In genomic region chr7:46096136-46096535, GRCm38 (mm10) we compare ENCODE assay signal across 10 mouse cellular contexts. TPM values are rescaled to one million over a fixed set of nuclear protein-coding genes. Genes with fewer than 3 reads are reported as not detected.
DNase-seq lines count a peak whose midpoint lies in the region; ATAC-seq and TF ChIP-seq lines count a peak whose summit lies in the region.
"Had no signal": no experiment of that assay in that cellular context is flagged by ENCODE, and none has a peak within 500 bp of the region (broad histone marks: within the 10 kb centered on the region; RNA-seq: fewer than 3 reads in every experiment).

No protein-coding gene starts in this region.

- no peaks in the 10 kb centered on the region for H3K9me3 ChIP-seq in forebrain, embryonic 16.5 days (ENCODE audit: control insufficient read depth, low read length)
- no peaks in the 10 kb centered on the region for H3K9me3 ChIP-seq in midbrain, embryonic 16.5 days (replicated peaks; ENCODE audit: control insufficient read depth, low read length, poor library complexity, severe bottlenecking)
- H3K9me3 ChIP-seq: embryonic facial prominence, embryonic 13.5 days; neural tube, embryonic 12.5 days had no signal

- no peak overlapping the region for H3K9ac ChIP-seq in forebrain, embryonic 16.5 days (replicated peaks; ENCODE audit: low read depth, low read length)
- no peak overlapping the region for H3K9ac ChIP-seq in midbrain, embryonic 16.5 days (ENCODE audit: low read depth, low read length)
- H3K9ac ChIP-seq: embryonic facial prominence, embryonic 13.5 days; neural tube, embryonic 12.5 days had no signal

- peak; percentile 77; the same call in 1 of the 2 replicates for TF ChIP-seq CTCF in spleen, adult 2 months (IDR thresholded peaks at IDR 0.05; ENCODE audit: extremely low read depth, insufficient read depth, insufficient read length, insufficient replicate concordance)

- peaks cover 4% of the 10 kb centered on the region; the same call in 1 of the 2 replicates for H3K4me1 ChIP-seq in spleen, adult 2 months (ENCODE audit: control insufficient read depth, insufficient read depth, insufficient read length)
- peaks cover 38% of the 10 kb centered on the region for H3K4me1 ChIP-seq in forebrain, embryonic 16.5 days (replicated peaks; ENCODE audit: control insufficient read depth, insufficient read depth, low read length)
- peaks cover 10% of the 10 kb centered on the region for H3K4me1 ChIP-seq in midbrain, embryonic 16.5 days (ENCODE audit: control insufficient read depth, insufficient read depth, low read length)
- H3K4me1 ChIP-seq: neural tube, embryonic 12.5 days had no signal

- peak; percentile 49 for ATAC-seq in forebrain, embryonic 16.5 days
- peak; percentile 49 to 63 for ATAC-seq in hematopoietic stem cell, adult 5-6 weeks (replicated peaks in 1 of 2; ENCODE audit: insufficient read depth in 1 of 2, low FRiP score in 2 of 2, low TSS enrichment in 1 of 2, low read depth in 1 of 2, poor library complexity in 2 of 2, severe bottlenecking in 2 of 2)
- ATAC-seq in midbrain, embryonic 16.5 days = peak; percentile 41; the same call in 1 of the 2 replicates

- no peaks in the 10 kb centered on the region for H3K36me3 ChIP-seq in spleen, adult 2 months (ENCODE audit: control insufficient read depth, insufficient read depth, low read length)
- H3K36me3 ChIP-seq in forebrain, embryonic 16.5 days (ENCODE audit: control insufficient read depth, insufficient read depth) = no peaks in the 10 kb centered on the region
- H3K36me3 ChIP-seq in midbrain, embryonic 16.5 days (ENCODE audit: control insufficient read depth, insufficient read depth, low read length) = no peaks in the 10 kb centered on the region
- no peaks in the 10 kb centered on the region for H3K36me3 ChIP-seq in splenic B cell, adult 2 months (ENCODE audit: control insufficient read depth, insufficient read depth, low read length, poor library complexity, severe bottlenecking)
- H3K36me3 ChIP-seq: embryonic facial prominence, embryonic 13.5 days; neural tube, embryonic 12.5 days had no signal

- DNase-seq in spleen, adult 2 months (ENCODE audit: low read depth in 1 of 2, low spot score in 2 of 2) = peak; percentile 12 to 44
- no peak for DNase-seq in spleen, adult 12 weeks (ENCODE audit: low spot score)
- DNase-seq in cerebellum, adult 11-12 months = peak; percentile 64
- DNase-seq in left cerebral cortex, postnatal 10 days (ENCODE audit: extremely low spot score in 1 of 2, low spot score in 2 of 2) = peak; percentile 50 to 61
- peak; percentile 72 for DNase-seq in splenic B cell, adult 2 months (ENCODE audit: low read depth, low spot score)

- H3K27me3 ChIP-seq in spleen, adult 2 months (ENCODE audit: control insufficient read depth, insufficient read depth, low read length) = peaks cover 7% of the 10 kb centered on the region
- H3K27me3 ChIP-seq in forebrain, embryonic 16.5 days (replicated peaks; ENCODE audit: control insufficient read depth, insufficient read depth, low read length) = no peaks in the 10 kb centered on the region; the same call in 1 of the 2 replicates
- H3K27me3 ChIP-seq in midbrain, embryonic 16.5 days (ENCODE audit: control insufficient read depth, insufficient read depth, low read depth, low read length) = peaks cover 11% of the 10 kb centered on the region
- no peaks in the 10 kb centered on the region for H3K27me3 ChIP-seq in splenic B cell, adult 2 months (ENCODE audit: control insufficient read depth, insufficient read depth, low read length, poor library complexity, severe bottlenecking)

- H3K4me3 ChIP-seq in spleen, adult 2 months (ENCODE audit: extremely low read depth, insufficient read depth, insufficient read length) = no peak overlapping the region
- no peak overlapping the region for H3K4me3 ChIP-seq in forebrain, embryonic 16.5 days (replicated peaks; ENCODE audit: low read length)
- H3K4me3 ChIP-seq in midbrain, embryonic 16.5 days (ENCODE audit: low read depth, low read length) = no peak overlapping the region
- H3K4me3 ChIP-seq: embryonic facial prominence, embryonic 13.5 days; neural tube, embryonic 12.5 days had no signal

- intact Hi-C loops in left cerebral cortex, postnatal 10 days (cut with DNase I) = loop anchor here (2.0 to 10.0 kb wide), 3 partner anchors 85 to 509 kb away; partner anchors contain the start of gene Abcc8

- TF ChIP-seq POLR2A in spleen, adult 2 months (IDR thresholded peaks at IDR 0.05; ENCODE audit: low read depth, low read length) = no peak

- H3K27ac ChIP-seq in spleen, adult 2 months (ENCODE audit: insufficient read depth, low read length) = no peak overlapping the region
- H3K27ac ChIP-seq in forebrain, embryonic 16.5 days (ENCODE audit: low read length) = no peak overlapping the region
- H3K27ac ChIP-seq in midbrain, embryonic 16.5 days (ENCODE audit: low read length) = no peak overlapping the region
- H3K27ac ChIP-seq: embryonic facial prominence, embryonic 13.5 days; neural tube, embryonic 12.5 days had no signal

- H3K4me2 ChIP-seq in forebrain, embryonic 16.5 days (ENCODE audit: low read length) = no peak overlapping the region
- H3K4me2 ChIP-seq in midbrain, embryonic 16.5 days (ENCODE audit: low read length) = no peak overlapping the region
- H3K4me2 ChIP-seq: embryonic facial prominence, embryonic 13.5 days; neural tube, embryonic 12.5 days had no signal

- 3% methylated on average over 4 of the region's 4 CpGs for whole genome bisulfite sequencing in spleen, adult 2 months
- WGBS in forebrain, embryonic 16.5 days = 1% methylated on average over 4 of the region's 4 CpGs
- 3% methylated on average over 4 of the region's 4 CpGs for WGBS in midbrain, embryonic 16.5 days

RNA-seq across cellular contexts. Expression of gene Kcnj11, which starts 4.4 kb away (rescaled TPM):
- polyA plus RNA-seq in spleen, adult 2 months (2012; rRNA removed) = not detected in 2 replicates
- polyA plus RNA-seq in forebrain, embryonic 16.5 days (2015; fragmentation: Nextera tagmentation; extraction: Ambion mirVana) = 5.7 and 6.0 TPM in 2 replicates
- total RNA-seq in hematopoietic stem cell, adult 5-6 weeks (2017) = not detected in 2 replicates
- total RNA-seq in left cerebral cortex, postnatal 10 days (2021) = 10 to 100 TPM; 19.4 to 19.5 TPM
- 2.4 and 2.8 TPM in 2 replicates for polyA plus RNA-seq in midbrain, embryonic 16.5 days (2015; fragmentation: Nextera tagmentation; extraction: Ambion mirVana)
